Mouse (Mus musculus) adrenal gland, adult 10 weeks (tissue): ENCODE measurements around the gene Cfh. TPM values are rescaled to one million over a fixed set of nuclear protein-coding genes. Genes with fewer than 3 reads are reported as not detected.

Experiments
- polyA plus RNA-seq: library from polyadenylated mRNA; stranded (reverse); fragments of 350-450 nt; fragmentation: Illumina TruSeq; extraction: RNeasy Lipid Tissue Mini Kit (QIAGEN cat#74804); gene quantifications from one replicate; pipeline ENCODE4 v1.2.3, GENCODE M21; 2014; ENCODE audit warnings: low read depth, low replicate concordance

The Cfh gene
- polyA plus RNA-seq: 1,275 TPM

GRCm38 (mm10) chr1:140183664-140184063 lies at the start of gene Cfh:
Gene Cfh (minus strand): TSS chr1:140183764.

Other genes starting within 250 kb of the Cfh start
- gene Kcnt2, start 62.4 kb upstream of the Cfh start, polyA plus RNA-seq: 5.0 TPM